Mouse (Mus musculus): ENCODE measurements at regions not wholly inside any gene's neighbourhood (a gene's known extent, or its start where the extent isn't known, plus 50 kb on each side); places are given as distances from the start of the nearest gene placed in this dataset.

GRCm38 (mm10) chr16:51940574-51940973 is 90.5 kb upstream of the Cblb start:
- Histone ChIP-seq H3K27me3 (ENCODE audit: control insufficient read depth, insufficient read depth, low read length) (no peaks in the 10 kb centered on the region), H3K4me2 (replicated peaks; ENCODE audit: low read depth, low read length) (no peak overlapping the region), H3K27ac (ENCODE audit: low read length) (no peak overlapping the region), H3K4me3 (ENCODE audit: low read depth, low read length) (no peak overlapping the region), H3K9me3 (ENCODE audit: control insufficient read depth, low read depth, low read length) (no peaks in the 10 kb centered on the region), H3K36me3 (ENCODE audit: control insufficient read depth, insufficient read depth, low read length) (no peaks in the 10 kb centered on the region), H3K4me1 (ENCODE audit: control insufficient read depth, insufficient read depth, low read length) (no peaks in the 10 kb centered on the region), H3K9ac (replicated peaks; ENCODE audit: low read depth, low read length) (no peak overlapping the region)
- no peak for ATAC-seq (ENCODE audit: insufficient number of reproducible peaks, insufficient read depth, low FRiP score, low read depth)

GRCm38 (mm10) chr16:51942431-51943130 is 88.4 kb upstream of the Cblb start:
- Histone ChIP-seq H3K4me1 (ENCODE audit: control insufficient read depth, insufficient read depth, low read length) (no peaks in the 10 kb centered on the region), H3K4me2 (replicated peaks; ENCODE audit: low read depth, low read length) (no peak overlapping the region), H3K27me3 (ENCODE audit: control insufficient read depth, insufficient read depth, low read length) (no peaks in the 10 kb centered on the region), H3K9ac (replicated peaks; ENCODE audit: low read depth, low read length) (no peak overlapping the region), H3K36me3 (ENCODE audit: control insufficient read depth, insufficient read depth, low read length) (no peaks in the 10 kb centered on the region), H3K27ac (ENCODE audit: low read length) (no peak overlapping the region), H3K9me3 (ENCODE audit: control insufficient read depth, low read depth, low read length) (no peaks in the 10 kb centered on the region), H3K4me3 (ENCODE audit: low read depth, low read length) (no peak overlapping the region)
- ATAC-seq (ENCODE audit: insufficient number of reproducible peaks, insufficient read depth, low FRiP score, low read depth), result no peak
- 73% methylated on average over 9 of the region's 9 CpGs for WGBS

GRCm38 (mm10) chr16:51967051-51967845 is 63.8 kb upstream of the Cblb start:
- WGBS, result 88% methylated on average over 6 of the region's 6 CpGs
- H3K4me1 ChIP-seq (ENCODE audit: control insufficient read depth, insufficient read depth, low read length), result no peaks in the 10 kb centered on the region
- H3K4me2 ChIP-seq (replicated peaks; ENCODE audit: low read depth, low read length), result no peak overlapping the region
- no peak overlapping the region for H3K4me3 ChIP-seq (ENCODE audit: low read depth, low read length)
- H3K27ac ChIP-seq (ENCODE audit: low read length), result no peak overlapping the region
- no peak overlapping the region for H3K9ac ChIP-seq (replicated peaks; ENCODE audit: low read depth, low read length)
- H3K36me3 ChIP-seq (ENCODE audit: control insufficient read depth, insufficient read depth, low read length), result no peaks in the 10 kb centered on the region
- no peaks in the 10 kb centered on the region for H3K9me3 ChIP-seq (ENCODE audit: control insufficient read depth, low read depth, low read length)
- H3K27me3 ChIP-seq (ENCODE audit: control insufficient read depth, insufficient read depth, low read length), result no peaks in the 10 kb centered on the region
- ATAC-seq (ENCODE audit: insufficient number of reproducible peaks, insufficient read depth, low FRiP score, low read depth), result no peak
